Mouse (Mus musculus) midbrain, embryonic 12.5 days (tissue): ENCODE measurements around the gene Cbx6. TPM values are rescaled to one million over a fixed set of nuclear protein-coding genes. Genes with fewer than 3 reads are reported as not detected.
"Not testable (repeated sequence)": the region's sequence is repeated elsewhere in the genome, so short reads cannot be mapped to it uniquely, and the experiment has no call there.

Experiments
- ATAC-seq: fragments of 200-750 bp; cut with Nextera tagmentation; 2 replicates; pipeline ENCODE4 v1.8.0; 2017; ENCODE audit warnings: low read depth, moderate TSS enrichment, moderate library complexity; ENCODE audit not compliant: low FRiP score
- H3K27ac ChIP-seq: fragments of 300-500 bp; sonication (generic); replicated peaks from 2 replicates; pipeline ENCODE4 v1.5.1; 2016; ENCODE audit warnings: mild to moderate bottlenecking
- H3K27me3 ChIP-seq: fragments of 300-500 bp; sonication (generic); 2 replicates; pipeline ENCODE4 v1.6.1; 2016; ENCODE audit warnings: mild to moderate bottlenecking
- H3K36me3 ChIP-seq: fragments of 300-500 bp; sonication (generic); 2 replicates; pipeline ENCODE4 v1.6.1; 2016
- H3K4me1 ChIP-seq: fragments of 300-500 bp; sonication (generic); 2 replicates; pipeline ENCODE4 v1.6.1; 2016
- H3K4me2 ChIP-seq: fragments of 300-500 bp; sonication (generic); replicated peaks from 2 replicates; pipeline ENCODE4 v1.6.1; 2016; ENCODE audit warnings: mild to moderate bottlenecking, moderate library complexity
- H3K4me3 ChIP-seq: fragments of 300-500 bp; sonication (generic); 2 replicates; pipeline ENCODE4 v1.5.1; 2016; ENCODE audit warnings: mild to moderate bottlenecking
- H3K9ac ChIP-seq: fragments of 300-500 bp; sonication (generic); replicated peaks from 2 replicates; pipeline ENCODE4 v1.6.1; 2016; ENCODE audit warnings: mild to moderate bottlenecking, moderate library complexity
- H3K9me3 ChIP-seq: fragments of 300-500 bp; sonication (generic); 2 replicates; pipeline ENCODE4 v1.6.1; 2016; ENCODE audit warnings: mild to moderate bottlenecking
- WGBS: fragments of 180-500 bp; shearing (Covaris S2); methylation state at CpG from one replicate; pipeline ENCODE4 v1.1.7; 2016; 5-methylcytosine and 5-hydroxymethylcytosine counted together
- polyA plus RNA-seq: library from polyadenylated mRNA; unstranded; fragments of >200 nt; fragmentation: Nextera tagmentation; extraction: Ambion mirVana; gene quantifications from 2 replicates; pipeline ENCODE4 v1.2.1, GENCODE M21; 2016

Gene Cbx6
- polyA plus RNA-seq, 1 experiment from 2014 or later = 45.7 TPM

DNA sequence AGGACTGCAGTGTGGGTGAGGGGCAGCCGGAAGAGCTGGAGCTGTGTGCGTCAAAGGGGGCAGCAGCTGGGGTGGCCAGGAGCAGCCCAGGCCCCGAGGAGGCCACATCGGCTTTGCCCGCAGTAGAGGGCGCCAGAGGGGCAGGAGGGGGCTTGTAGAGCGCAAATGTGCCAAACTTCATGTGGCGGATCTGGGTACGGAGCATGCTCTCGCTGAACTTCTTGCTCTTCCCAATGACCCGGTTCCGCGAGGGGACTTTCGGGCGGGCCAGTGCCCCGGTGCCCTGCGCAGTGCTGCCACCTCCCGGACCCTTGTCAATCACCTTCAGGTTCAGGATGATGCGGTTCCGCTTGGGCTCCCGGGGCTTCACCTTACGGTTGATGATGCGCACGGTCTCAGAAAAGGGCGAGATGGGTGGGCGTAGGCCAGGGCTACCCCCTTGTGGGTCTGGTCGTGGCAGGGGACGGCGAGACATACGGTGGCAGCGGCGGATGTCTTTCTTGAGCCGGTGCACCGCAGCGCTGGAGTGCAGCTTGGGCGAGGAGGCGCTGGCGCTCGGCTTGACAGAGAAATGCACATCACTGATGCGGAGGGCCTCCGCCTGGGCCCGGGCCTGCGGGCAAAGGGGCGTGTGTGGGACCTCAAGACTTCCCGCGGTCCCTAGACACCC lies 6.0 kb downstream of the Cbx6 start:
- peaks cover 52% of the 10 kb centered on the region for H3K36me3 ChIP-seq
- H3K9ac ChIP-seq = no peak overlapping the region; the same call in 1 of the 2 replicates
- H3K4me3 ChIP-seq = 0 out of 2 replicates have a peak overlapping the region, but pooled peaks have one; percentile 6
- no peak for ATAC-seq
- no peaks in the 10 kb centered on the region for H3K9me3 ChIP-seq
- peaks cover 80% of the 10 kb centered on the region for H3K4me1 ChIP-seq
- peak overlapping the region; percentile 3 for H3K4me2 ChIP-seq
- WGBS = 67% methylated on average over 46 of the region's 46 CpGs
- no peaks in the 10 kb centered on the region for H3K27me3 ChIP-seq
- peak overlapping the region; percentile 39; the same call in 1 of the 2 replicates for H3K27ac ChIP-seq

DNA sequence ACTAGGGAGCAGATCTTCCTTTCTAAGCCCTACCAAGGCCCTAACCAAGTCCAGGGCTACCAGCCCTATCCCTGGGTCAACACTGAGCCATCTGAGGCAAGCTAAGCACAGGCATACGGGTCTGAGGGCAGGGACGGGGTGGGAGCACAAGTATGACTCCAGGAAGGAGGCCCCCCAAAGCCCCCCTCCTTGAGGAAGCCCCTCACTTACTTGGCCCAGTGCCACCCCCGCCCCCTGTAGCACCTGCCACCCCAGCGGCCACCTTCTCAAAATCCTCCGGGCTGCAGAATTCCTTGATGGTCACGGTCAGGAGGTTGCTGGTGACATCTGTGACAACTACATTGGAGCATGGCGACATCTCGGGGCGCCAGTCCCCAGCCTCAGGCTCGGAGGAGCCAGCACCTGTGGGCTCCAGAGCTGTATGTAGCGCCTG lies 6.7 kb downstream of the Cbx6 start:
- Histone ChIP-seq H3K27ac (no peak overlapping the region), H3K27me3 (no peaks in the 10 kb centered on the region), H3K9me3 (no peaks in the 10 kb centered on the region), H3K4me2 (0 out of 2 replicates have a peak overlapping the region, but pooled peaks have one; percentile 3), H3K36me3 (peaks cover 59% of the 10 kb centered on the region), H3K9ac (no peak overlapping the region), H3K4me3 (no peak overlapping the region), H3K4me1 (peaks cover 76% of the 10 kb centered on the region)
- no peak for ATAC-seq
- WGBS = 83% methylated on average over 11 of the region's 11 CpGs

DNA sequence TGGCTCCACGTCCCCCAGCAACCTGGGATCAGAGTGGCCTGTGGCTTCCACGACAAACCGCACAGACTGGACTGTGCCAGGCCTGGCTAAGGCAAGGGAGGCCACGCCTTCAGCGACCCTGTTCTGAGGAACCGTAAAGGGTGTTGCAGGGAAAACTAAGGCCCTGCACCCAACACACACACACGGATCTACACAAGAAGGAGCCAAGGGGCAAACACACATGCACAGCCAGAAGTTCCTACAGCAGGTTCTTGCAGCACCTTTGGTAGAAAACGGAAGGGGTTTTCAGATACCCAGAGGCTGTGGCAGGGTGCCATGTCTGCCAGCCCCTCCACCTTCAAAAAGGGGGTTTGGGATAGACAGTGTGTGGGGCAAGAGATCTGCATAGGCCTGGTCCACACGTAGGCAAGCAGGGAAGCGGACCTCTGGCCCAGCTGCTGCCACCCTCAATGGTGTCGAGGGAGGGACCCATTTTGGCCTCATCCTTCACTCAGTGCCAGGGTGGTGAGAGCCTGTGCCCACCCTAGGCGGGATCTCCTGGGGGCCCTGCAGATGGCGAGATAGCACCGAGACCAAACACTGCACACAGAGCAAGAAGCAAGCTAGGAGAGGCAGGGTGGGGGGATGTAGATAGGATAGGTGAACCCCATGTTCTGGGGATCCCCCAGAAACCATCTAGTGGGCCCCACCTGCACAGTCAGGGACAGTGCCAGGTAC lies 7.3 kb downstream of the Cbx6 start:
- H3K27me3 ChIP-seq = no peaks in the 10 kb centered on the region
- H3K9ac ChIP-seq = no peak overlapping the region
- no peaks in the 10 kb centered on the region for H3K9me3 ChIP-seq
- peaks cover 64% of the 10 kb centered on the region for H3K36me3 ChIP-seq
- no peak overlapping the region for H3K27ac ChIP-seq
- no peak overlapping the region for H3K4me3 ChIP-seq
- no peak overlapping the region for H3K4me2 ChIP-seq
- 90% methylated on average over 14 of the region's 14 CpGs for WGBS
- peaks cover 73% of the 10 kb centered on the region for H3K4me1 ChIP-seq
- no peak for ATAC-seq

DNA sequence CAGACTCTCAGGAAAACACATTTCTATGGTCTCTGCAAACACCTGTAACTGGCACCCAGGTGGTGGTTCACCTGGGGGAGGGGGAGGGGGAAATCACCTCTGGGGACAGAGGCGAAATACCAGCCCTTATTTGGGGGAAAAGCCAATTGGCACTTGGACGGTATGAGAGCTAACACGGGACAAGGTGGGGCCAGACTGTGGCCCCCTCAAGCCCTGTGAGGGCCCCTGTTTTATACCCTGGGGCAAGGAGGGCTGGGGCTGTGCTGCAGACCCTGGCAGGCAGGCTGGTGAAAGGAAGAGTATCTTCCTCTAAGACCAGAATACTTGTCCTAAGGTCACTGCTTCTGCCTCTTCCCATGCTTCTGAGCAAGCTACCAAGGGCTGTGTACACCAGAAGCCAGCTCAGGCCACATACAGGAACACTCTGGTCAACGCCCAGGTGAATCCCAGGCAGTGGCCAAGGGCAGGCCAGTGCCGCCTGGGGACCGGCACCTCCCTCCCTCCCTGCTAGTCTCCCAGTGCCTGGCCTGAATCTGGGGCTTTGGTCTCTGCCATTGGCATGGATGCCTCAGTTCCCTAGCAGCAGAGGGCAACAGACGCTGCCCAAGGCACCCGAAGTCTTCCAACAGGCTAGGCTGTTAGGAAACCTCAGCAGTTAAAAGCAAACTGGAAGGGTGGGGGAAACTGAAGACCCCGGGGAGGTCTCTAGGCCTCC lies 8.1 kb downstream of the Cbx6 start:
- 0 out of 2 replicates have a peak overlapping the region, but pooled peaks have one; percentile 20 for H3K9ac ChIP-seq
- H3K4me1 ChIP-seq = peaks cover 65% of the 10 kb centered on the region
- WGBS = 90% methylated on average over 9 of the region's 9 CpGs
- ATAC-seq = no peak
- no peak overlapping the region for H3K4me3 ChIP-seq
- H3K4me2 ChIP-seq = no peak overlapping the region
- peaks cover 59% of the 10 kb centered on the region for H3K36me3 ChIP-seq
- no peaks in the 10 kb centered on the region for H3K27me3 ChIP-seq
- no peaks in the 10 kb centered on the region for H3K9me3 ChIP-seq
- H3K27ac ChIP-seq = no peak overlapping the region

DNA sequence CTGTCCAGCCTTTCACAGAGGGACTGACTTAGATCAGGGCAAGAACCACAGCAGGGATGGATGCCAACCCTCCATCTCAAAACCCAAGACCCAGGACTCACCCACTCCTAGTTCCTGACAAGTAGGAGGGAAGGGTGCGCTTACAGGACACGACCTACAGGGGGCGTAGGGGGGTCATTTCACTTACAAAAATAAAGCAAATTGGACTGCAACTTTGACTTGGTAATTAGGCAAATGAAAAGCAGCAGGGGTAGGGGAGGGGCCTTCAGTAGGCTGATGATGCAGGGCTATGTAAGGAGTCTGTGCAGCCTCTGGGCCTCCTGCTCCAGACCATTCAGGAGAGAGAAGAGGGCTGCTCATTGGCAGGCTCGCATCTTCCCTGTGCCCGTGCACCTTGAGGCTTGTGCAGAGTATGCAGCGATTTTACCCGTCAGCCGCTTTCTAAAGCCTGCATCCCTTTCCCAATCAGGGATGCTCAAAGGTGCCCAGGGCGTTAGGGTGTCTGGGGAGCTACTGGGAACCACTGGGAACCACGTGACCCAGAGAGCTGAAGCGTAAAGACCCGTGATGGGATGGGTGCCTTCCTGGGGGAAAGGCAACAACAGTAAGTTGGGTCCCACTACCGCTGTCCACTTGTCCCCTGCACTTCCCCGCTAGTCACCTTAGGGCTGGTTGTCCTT lies 9.2 kb downstream of the Cbx6 start:
- H3K9ac ChIP-seq = no peak overlapping the region
- peaks cover 56% of the 10 kb centered on the region for H3K36me3 ChIP-seq
- no peak overlapping the region for H3K27ac ChIP-seq
- H3K27me3 ChIP-seq = no peaks in the 10 kb centered on the region
- ATAC-seq = no peak
- 66% methylated on average over 14 of the region's 14 CpGs for WGBS
- H3K4me3 ChIP-seq = no peak overlapping the region
- peaks cover 61% of the 10 kb centered on the region for H3K4me1 ChIP-seq
- H3K4me2 ChIP-seq = no peak overlapping the region
- no peaks in the 10 kb centered on the region for H3K9me3 ChIP-seq

DNA sequence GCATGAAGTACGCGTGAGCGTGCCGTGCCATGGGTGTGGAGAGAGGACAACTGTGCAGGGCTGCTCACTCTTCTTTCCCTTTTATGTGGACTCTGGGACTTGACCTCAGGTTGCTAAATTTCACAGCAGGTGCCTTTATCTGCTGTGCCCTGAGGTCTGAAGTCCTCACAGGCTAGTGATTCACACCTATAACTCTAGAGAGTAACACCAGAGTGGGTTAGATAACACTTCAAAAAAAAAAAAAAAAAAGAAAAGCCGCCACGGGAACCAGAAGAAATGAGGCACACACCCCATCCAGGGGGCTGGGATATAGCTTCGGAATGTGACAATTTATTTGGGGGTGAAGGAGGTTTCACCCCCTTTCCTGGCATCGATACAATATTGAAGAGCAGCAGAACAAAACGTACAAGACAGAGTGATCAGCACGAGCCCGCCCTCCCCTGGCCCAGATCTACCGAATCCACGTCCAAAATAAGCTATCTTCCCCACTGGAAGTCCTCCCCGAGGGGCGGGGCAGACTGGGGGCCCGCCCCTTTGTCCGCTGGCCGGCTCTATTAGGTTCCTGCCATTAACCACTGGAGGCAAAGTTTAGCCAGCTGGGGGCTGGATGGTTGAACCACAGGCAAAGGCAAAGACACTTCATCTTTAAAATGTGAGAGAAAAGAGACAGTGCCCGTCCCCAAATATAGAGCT lies 10.8 kb downstream of the Cbx6 start:
- Histone ChIP-seq H3K4me1 (peaks cover 45% of the 10 kb centered on the region), H3K4me2 (no peak overlapping the region), H3K27me3 (no peaks in the 10 kb centered on the region), H3K36me3 (peaks cover 52% of the 10 kb centered on the region), H3K27ac (0 out of 2 replicates have a peak overlapping the region, but pooled peaks have one; percentile 6), H3K9me3 (no peaks in the 10 kb centered on the region), H3K9ac (no peak overlapping the region), H3K4me3 (no peak overlapping the region)
- ATAC-seq = no peak
- whole genome bisulfite sequencing = 75% methylated on average over 19 of the region's 19 CpGs

DNA sequence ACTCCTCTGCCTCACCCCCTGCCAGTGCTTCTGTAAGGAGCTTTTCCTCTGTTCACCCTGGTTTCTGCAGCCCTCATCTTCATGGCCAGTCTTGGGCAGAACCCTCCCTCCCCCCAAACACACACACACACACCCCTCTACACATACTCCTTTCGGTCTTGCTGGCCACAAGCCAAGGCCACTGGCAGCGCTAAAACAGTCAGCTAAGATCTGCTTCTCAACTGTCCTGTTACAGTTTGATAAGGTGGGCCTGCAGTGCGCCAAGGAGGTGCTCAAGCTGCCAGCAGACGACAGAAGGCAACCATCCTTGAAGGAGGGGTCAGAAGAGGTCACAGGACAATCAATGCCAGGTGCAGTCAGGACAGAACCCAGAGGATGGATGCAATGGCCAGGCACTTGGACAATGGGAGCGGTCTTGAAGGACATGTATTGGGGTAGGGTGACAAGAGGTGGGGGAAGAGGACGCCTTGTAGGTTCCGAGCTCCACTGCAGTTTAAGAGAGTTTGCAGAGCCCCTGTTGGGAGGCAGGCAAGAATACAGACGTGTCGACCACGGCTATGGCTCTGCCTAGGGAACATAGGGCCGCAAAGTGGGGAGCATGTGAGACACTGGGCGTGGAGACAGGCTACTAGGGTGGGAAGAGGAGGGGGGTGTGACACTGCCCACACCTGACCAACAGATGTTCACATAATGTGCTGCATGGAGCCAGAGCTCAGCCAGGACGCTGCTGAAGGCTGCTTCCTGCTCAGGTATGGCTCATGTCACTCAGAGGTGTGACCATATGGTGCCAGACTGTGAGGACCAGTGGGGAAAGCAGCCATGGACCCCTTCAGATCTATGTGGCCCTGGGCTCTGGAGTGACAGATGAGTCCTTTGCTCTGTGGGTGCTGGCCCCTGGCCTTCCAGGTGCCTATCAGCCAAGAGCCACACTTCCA lies 12.0 kb downstream of the Cbx6 start:
- no peak overlapping the region for H3K9ac ChIP-seq
- H3K36me3 ChIP-seq = peaks cover 40% of the 10 kb centered on the region
- H3K4me3 ChIP-seq = no peak overlapping the region
- no peaks in the 10 kb centered on the region for H3K27me3 ChIP-seq
- no peak for ATAC-seq
- no peak overlapping the region for H3K4me2 ChIP-seq
- peaks cover 33% of the 10 kb centered on the region for H3K4me1 ChIP-seq
- no peak overlapping the region for H3K27ac ChIP-seq
- 76% methylated on average over 13 of the region's 13 CpGs for WGBS
- H3K9me3 ChIP-seq = 0 out of 2 replicates have a peak, but pooled peaks cover 5% of the 10 kb centered on the region

DNA sequence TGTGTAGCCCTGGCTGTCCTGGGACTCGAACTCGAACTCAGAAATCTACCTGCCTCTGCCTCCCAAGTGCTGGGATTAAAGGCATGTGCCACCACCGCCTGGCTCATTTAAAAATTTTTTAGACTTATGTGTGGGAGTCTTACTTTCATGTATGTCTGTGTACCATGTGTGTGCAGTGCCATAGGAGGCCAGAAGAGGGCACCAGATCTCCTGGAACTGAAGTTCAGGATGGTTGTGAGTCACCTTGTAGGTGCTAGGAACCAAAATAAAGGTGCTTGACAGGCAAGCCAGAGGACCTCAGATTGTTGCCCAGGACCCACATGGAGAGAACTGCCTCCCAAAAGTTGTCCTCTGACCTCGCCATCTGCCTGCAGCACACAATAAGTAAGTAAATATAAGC lies 16.2 kb downstream of the Cbx6 start:
- 88% methylated on average over 4 of the region's 4 CpGs for WGBS
- peaks cover 11% of the 10 kb centered on the region for H3K36me3 ChIP-seq
- no peak overlapping the region for H3K27ac ChIP-seq
- 0 out of 2 replicates have a peak, but pooled peaks cover 9% of the 10 kb centered on the region for H3K27me3 ChIP-seq
- 0 out of 2 replicates have a peak, but pooled peaks cover 5% of the 10 kb centered on the region for H3K9me3 ChIP-seq
- H3K4me3 ChIP-seq = no peak overlapping the region
- ATAC-seq = no peak
- peaks cover 15% of the 10 kb centered on the region for H3K4me1 ChIP-seq
- no peak overlapping the region for H3K9ac ChIP-seq
- H3K4me2 ChIP-seq = no peak overlapping the region

DNA sequence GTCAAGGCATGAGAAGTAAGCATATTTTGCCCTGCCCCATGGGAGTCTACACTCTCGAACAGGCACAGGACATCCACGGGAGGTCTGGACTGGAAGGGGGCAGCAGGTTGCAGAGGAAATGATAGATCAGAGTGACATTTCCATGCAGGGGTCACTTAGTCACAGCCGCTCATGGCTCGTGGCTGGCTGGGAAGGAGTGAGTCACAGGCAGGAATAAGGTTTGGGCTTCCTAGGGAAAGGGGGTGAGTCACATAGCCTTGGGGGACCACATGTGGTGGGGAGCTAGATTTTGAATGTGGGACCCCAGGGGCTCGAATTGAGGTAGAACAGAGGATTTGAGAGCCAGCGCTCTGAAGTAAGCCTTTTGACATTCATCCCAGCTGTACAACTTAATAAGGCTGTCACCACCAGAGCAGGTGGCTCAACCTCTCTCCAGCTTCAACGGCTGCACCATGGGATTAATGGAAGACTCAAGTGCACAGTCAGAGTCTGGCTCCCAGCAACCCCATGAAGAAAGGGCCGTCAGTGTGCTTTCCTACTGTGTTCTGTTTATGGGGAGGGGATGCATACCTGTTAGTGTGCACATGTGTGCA lies 20.7 kb downstream of the Cbx6 start:
- WGBS = 43% methylated on average over 8 of the region's 8 CpGs
- peaks cover 43% of the 10 kb centered on the region for H3K27me3 ChIP-seq

DNA sequence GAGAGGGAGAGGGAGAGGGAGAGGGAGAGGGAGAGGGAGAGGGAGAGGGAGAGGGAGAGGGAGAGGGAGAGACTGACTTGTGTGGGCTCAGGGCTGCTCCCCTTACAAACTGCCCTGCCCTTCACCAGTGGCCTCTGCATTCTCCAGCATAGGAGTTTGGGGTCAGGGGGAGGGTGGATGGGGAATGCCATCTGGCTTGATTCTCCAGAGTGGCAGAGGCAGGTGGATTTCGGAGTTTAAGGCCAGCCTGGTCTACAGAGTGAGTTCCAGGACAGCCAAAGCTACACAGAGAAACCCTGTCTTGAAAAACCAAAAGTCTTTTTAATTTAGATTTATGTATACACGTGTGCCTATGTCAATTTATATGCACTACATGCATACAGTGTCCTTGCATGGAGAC lies 21.6 kb downstream of the Cbx6 start:
- not testable (repeated sequence) for H3K9me3 ChIP-seq, H3K36me3 ChIP-seq, H3K4me3 ChIP-seq, H3K4me2 ChIP-seq, H3K9ac ChIP-seq, ATAC-seq, H3K27ac ChIP-seq
- H3K4me1 ChIP-seq = peaks cover 11% of the 10 kb centered on the region; the same call in 1 of the 2 replicates
- peaks cover 47% of the 10 kb centered on the region for H3K27me3 ChIP-seq
- 62% methylated on average over 2 of the region's 2 CpGs for WGBS

More for the DNA sequence above, 20.7 kb downstream of the Cbx6 start:
- no peak overlapping the region for H3K4me2 ChIP-seq
- no peaks in the 10 kb centered on the region for H3K36me3 ChIP-seq
- peaks cover 11% of the 10 kb centered on the region; the same call in 1 of the 2 replicates for H3K4me1 ChIP-seq
- H3K27ac ChIP-seq = no peak overlapping the region
- no peak overlapping the region for H3K9ac ChIP-seq
- H3K4me3 ChIP-seq = no peak overlapping the region
- H3K9me3 ChIP-seq = 0 out of 2 replicates have a peak, but pooled peaks cover 5% of the 10 kb centered on the region
- ATAC-seq = no peak
